Mouse (Mus musculus) skeletal muscle tissue, adult 2 months (tissue): ENCODE data around the gene Ier5.
A peak's percentile ranks its signal among the peaks of the same experiment; 100 is the strongest.

Source experiments
- DNase-seq: peaks from one replicate; pipeline ENCODE4 v3.0.0-alpha.2; 2012; ENCODE audit warnings: low read depth, low spot score

Gene Ier5

DNA sequence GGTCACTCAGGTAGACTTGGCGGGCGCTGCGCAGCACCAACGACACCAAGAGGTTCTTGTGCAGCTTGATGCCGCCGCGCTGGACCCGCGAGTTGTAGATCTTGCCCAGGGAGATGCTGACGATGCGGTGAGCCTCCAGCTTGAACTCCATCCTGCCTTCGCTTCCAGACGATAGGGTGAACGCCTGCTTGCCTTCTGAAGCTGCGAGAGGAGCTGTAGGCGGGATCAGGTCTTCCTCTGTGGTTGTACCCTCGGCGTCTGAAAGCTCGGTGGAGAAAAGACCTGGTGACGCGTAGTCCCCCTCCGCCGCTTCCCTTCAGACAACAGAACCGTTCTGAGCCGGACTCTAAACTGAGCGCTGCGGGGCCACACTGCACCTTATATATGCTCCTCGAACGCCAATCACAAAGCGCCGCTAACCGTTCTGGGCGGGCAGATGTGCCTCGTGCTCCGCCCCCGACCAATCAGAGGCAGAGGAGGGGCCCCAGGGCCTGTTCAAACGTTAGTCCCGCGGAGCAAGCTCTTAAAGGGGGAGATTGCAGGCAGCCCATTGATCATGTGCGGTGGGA is at the start of gene Ier5:
TSS of gene Ier5 (minus strand) at position 357 of the 569 bp plus-strand sequence.
- DNase-seq: peak; percentile 97

DNA sequence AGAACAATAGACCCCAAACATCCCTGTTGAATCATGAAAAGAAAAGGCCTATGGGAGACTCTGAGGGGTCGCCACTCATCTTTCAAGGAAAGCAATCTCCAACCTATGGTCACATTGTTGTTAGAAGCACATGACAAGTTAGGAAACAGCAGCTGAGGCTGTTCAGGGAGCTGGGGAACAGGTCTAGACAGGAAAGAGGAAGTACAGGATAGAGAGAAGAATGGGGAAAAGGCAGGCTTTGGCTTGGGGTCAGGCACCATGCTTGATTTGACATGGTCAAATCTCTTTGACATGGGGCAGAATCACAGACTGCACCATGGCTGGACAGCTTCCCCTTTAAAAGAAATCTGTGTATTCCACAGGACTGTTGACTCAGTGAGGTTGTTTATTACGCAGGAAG is 47.8 kb upstream of the Ier5 start:
- DNase-seq: no peak

DNA sequence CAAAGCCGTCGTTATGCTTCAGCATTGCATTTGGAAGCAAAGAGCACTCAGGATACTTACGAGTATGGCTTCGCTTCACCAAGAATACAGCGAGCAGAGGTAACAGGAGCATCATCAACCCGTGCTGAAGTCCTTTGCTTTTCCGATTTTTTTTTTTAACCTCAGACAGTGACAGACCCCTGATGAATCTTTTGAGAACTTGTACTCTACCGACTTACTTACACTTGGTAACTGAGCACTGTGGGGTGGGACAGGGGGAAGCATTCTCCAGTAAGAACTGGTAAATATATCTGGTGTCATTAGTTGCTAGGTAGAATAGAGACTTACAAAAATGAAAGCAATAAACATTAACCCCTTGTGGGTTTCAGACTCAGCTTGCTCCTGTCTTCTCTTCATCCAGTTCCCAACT is 47.1 kb upstream of the Ier5 start, which contains the start of gene Mr1:
TSS of gene Mr1 (minus strand) at position 243 of the 409 bp plus-strand sequence.
- peak; percentile 85 for DNase-seq

DNA sequence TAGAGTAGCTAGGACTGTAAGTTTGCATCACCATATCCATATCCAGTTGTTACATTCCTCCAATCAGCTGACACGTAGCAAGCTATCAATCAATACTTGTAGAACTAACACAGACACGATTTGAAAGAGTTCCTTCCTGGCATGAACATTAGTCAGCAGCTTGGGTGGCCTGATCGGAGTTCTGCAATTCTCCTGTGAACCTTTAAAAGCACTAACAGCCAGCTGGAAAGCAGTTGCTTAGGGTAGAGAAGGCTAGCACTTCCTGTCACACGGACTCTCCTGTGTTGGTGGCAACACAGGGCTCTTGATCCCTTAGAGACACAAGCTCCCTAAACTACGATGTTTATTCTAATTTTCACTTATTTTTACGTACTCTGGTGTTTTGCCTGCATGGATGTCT is 46.2 kb upstream of the Ier5 start:
- peak; percentile 30 for DNase-seq

DNA sequence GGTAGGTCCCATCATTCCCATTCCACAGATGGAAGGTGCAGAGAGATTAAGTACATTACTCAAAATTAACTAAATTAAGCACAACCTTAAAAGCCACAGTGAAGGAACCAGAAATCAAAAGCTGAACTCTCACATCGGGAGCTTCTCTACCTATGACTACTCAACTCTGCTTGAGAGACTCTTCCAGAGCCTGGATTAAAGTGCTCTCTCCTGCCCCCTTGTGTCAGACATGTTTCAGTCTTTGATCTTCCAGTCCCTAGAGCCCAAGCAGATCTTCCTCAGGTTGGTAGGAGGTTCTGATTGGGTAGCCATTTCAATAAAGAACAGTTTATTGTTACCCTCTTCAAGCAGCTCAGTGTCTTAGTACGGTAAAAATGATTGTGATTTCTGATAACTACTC is 40.6 kb upstream of the Ier5 start:
- DNase-seq: peak; percentile 63

DNA sequence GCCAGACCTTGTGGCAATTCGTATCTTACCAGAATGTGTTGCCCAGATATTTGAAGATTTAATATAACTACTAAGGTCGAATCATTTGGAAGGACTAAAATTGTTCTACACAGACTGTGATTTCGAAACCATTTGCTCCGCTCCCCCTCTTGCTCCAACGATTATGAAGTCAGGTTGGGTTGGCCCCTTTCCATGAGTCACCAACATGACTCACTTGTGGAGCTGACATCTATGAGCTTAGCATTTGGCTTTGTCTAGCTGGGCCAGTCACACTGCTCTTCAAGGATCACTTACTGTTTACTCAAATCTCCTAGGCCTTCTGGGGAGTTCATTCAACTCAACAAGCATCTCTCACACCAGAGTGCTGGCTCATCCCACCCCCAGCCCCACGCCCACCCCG is 39.4 kb upstream of the Ier5 start:
- peak; percentile 85 for DNase-seq

DNA sequence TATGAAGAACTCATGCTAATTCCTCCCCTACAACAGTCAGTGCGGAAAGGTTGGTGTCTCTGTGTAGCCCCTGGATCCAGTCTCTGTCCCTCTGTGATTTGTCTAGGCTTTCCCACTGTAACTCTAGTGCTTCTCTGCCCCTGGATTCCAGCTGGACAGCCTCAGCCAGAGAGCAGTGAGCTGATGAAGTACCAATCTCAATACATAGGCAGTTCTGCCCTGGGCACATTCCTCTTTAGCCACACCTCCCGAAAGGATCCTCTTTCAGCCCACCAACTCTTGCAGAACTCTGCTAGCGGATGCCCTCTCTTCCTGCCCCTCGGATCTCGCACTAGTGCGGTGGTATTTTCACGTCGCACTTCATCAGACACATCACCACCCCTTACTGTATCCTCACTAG is 35.4 kb upstream of the Ier5 start:
- DNase-seq: no peak

DNA sequence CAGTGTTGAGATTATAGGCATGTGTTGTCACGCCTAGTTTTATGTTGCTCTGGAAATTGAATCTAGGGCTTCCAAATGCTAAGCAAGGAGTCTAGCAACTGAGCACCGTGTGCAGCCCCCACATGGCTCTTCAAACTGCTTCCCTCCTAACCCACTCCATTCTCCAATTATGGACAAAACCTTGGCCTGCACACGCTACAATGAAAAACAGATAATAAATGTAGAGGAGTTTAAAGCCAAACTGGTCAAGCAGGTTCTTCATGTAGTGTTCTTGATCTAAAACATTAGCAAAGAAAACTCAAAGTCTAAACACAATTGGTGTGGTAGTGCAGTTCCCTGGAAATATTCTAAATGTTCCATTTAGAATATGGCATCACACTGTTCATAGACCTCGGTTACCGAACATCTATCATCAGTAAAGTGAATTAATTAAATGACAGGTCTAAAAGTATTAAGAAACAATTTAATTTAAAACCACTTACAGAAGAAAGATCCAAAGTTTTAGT is 28.0 kb upstream of the Ier5 start:
- no peak for DNase-seq

DNA sequence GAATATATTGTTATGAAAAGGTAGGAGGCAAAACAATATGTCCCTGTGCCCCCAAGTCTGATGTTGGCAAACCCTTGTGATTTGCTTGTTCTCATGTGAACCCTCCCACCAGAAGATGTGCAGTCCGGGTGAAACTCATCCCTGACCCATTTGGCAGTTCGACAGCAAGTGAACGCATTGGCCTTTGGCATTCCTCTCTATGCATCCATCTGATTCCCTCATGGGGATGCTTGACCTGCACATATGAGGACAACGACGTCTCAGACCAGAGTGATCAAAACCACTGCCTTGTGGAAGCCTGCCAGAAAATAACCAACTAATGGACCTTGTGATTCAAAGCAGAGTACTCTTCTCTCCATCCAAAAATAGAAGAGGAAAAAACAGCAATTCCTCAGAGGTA is 27.3 kb upstream of the Ier5 start:
- peak; percentile 74 for DNase-seq

DNA sequence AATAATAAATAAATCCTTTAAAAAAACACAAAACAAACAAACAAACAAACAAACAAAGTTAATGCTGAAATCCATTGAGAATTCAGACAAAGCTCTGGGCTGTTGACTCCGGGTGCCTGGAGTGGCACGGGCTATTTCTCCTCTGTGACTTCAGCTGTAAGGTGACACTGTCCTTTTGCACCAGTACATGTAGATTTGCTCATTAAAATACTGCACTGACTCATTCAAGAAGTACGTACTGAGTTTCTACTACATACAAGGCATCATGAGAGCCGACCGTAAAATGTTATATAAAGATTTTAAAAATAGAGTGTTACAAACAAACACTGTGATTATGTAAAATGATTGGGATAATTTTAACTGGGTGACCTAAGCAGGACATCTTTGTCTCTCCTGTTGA is 25.0 kb upstream of the Ier5 start:
- peak; percentile 88 for DNase-seq

DNA sequence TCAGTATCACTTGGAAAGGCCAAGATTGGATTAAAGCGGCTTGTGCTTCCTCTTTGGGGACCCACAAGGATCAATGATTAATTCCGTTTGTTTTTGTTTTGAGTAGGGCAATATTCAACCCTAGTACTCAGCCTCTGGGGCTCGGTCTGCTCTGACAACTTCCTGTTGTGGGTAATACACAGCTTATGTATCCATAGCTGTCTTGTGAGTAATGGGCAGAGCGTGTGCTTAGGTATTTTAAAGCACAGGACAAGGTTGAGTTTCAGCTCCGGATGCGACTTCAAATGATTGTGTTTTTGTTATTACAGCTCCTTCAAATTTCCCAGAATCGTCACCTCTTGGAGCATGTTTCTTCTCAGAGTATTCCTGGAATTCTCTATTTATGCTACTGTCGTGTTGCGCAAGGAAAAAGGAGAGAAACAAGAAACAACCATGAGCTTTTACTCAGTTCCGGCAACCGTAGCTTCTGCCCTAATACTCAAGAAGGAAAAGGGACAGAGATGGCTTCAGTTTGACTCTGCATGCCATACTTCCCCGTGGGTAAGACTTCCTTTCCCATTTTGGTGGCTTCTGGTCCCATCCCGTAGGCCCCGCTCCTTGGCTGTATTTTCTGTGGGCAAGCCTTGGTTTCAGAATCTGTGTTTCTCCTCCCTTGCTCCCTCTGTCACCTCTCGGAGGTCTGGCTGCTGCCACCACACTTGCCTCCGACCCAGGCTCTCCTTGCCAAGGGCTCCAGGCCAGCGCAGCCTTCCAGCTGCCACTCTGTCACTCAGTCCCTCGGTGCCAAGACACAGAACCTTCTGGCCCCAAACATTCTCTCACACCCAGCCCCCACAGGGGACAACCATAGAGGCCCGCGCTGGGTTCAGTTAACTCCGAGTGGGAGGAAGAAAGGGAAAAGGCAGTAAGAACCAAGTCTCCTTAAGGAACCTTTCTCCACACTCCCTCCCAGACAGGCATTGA is 22.8 kb upstream of the Ier5 start:
- peak; percentile 94 for DNase-seq

DNA sequence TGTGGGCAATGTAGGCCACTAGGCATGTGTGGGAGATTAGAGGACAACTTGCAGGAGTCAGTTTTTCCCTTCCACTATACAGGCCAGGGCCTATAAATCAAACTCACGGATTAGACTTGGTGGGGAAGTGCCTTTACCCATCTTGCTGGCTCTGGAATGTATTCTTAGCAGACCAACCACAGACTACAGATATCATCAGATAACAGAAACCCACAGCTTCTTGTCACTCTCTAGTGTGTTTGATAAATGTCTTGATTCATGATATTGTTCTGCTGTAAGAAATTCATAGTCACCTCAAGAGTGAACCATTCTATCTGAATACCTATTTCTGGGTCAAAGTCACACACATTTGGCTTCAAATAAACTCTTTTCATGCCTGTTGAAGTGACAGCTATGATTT is 20.3 kb upstream of the Ier5 start:
- no peak for DNase-seq

DNA sequence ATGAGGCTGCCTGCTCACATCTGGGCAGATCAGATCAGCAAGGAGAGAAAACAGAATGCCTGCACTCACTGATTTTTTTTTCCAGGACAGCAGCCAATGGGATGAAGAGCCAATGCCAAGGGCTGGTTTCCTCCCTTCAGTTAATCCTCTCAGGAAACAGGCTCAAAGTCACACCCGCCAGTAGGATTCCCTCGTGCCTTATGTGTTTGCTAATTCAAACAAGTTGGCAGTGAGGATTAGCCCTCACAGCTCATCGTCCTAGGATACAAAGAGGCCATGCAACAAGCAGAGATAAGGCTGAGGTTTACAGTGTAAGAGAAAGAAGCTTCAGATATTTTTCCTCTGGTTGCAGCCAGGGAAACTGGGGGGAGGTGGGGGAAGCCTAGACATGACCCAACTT is 14.5 kb upstream of the Ier5 start:
- DNase-seq: no peak

DNA sequence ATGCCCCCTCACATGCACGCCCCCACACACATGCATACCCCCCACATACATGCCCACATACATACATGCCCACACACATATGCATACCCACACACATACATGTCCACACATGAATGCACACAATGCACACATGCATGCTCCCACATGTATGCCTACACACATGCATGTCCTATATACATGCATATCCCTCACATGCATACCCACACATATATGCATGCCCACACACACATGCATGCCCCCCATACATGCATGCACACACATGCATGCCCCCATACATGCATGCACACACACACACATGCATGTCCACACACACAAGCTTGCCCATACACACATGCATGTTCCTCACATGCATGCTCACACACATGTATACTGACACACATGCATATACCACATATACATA is 13.4 kb upstream of the Ier5 start:
- no peak for DNase-seq

DNA sequence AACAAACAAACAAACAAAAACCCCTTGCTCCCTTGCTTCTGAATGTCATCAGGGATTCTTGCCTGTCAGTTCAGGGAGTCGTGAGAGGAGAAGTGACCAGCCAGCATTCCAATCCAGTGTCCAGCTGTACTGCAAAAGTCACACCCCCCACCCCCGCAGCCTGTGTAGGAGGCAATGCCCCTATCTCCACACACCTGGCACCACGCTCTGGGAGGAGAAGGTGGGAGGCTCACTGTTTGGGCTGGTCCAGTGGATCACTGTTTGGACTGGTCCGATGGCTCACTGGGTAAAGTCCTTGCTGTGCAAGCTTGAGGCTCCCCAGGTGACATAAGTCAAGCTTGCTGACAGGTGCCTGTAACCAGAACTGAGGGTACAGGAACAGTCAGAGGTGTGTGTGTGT is 12.7 kb upstream of the Ier5 start:
- no peak for DNase-seq

DNA sequence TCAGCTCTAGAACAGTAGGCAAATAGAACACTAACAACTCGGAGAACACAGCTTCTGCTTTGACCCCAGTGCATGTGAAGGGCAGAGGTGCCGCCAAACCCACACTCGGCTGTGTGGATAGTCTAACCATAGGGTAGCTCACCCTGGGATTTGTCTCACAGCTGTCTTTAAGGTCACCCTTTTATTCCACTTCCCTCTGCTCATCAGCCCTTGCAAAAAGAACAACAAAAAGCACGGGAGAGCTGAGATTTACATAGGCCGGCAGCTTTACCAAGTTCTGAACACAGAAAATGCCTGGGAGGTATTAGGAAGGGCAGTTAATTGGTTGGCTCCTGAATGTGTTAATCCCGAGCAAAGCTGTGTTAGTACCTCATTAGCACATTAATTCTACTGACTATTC is 12.1 kb upstream of the Ier5 start:
- no peak for DNase-seq

DNA sequence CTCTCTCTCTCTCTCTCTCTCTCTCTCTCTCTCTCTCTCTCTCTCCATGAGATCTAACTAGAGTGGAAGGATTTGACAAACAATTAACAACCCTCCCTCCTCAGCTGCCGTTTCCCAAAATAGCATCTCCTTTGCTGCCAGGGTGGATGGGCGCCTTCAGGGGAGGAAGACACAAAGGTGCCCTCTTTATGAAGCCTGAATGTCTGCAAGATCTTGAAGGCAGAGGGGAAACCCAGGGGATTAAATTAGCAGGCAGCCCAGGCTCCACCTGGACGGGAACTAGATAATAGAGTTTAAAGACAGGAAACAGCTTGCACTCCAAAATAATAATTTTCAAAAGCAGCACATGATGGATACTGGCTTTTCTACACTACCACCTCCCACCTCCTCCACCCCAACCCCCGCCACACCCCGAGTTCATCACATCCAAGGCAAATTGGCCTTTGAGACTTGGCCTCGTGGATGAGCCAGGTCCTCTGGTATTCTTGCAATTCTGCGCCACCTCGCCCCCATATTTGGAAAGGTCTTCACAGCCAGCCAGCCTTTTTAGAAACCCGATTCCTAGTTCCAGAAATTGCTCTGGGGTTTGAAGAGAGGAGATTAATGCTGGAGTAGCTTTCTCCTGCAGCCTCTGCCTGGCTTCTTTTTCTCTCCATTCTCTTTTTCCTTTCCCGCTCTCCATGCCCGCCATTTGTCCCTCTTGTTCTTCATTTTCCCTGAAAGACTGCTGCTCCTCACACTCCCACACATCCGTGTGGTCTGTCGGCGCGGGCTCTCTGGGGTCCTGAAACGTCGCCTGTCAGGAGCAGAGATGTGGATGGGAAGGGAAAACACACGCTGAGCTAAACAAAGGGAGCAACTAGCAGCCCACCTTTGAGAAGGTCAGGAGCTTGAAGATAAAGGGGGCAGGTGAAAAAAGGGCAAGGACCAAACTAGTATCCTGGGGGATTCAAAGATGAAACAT is 10.2 kb upstream of the Ier5 start:
- DNase-seq: peak; percentile 58

DNA sequence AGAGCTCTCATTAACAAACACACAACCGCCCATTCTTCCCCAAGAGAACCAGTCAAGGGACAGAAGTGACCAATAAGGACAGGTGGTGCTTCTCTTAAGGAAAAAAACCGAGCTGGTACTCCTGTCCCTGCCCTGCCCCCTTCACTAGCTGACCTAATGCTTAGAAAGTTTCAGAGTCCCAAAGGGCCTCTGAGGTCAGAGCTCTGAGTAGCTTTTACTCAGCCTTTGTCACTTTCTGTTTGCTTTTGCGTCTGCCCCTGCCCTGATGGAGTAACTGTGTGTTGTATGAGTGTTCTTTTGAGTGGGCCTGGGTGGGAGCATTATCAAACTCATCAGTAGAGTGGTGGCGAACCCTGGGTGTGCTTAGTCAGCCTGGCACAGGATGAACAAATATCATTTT is 9.0 kb upstream of the Ier5 start:
- DNase-seq: peak; percentile 45

DNA sequence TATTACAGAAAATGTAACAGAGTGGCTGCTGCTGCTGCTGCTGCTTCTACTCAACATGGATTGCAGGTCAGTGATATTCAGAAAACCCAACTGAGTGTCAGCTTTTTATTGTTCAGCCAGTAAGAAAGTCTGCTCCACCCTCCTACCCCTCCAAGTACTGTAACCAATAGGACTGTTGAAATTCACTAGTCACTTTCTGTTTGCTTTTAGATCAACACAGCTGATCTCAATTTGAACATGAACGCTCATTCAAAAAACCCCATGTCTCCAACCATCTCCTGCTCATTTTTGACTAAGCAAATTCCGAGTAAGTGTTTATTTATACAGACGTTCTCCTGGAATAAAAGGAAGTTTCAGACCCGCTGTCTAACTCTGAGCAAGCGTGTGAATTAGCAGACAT is 8.4 kb upstream of the Ier5 start:
- no peak for DNase-seq

DNA sequence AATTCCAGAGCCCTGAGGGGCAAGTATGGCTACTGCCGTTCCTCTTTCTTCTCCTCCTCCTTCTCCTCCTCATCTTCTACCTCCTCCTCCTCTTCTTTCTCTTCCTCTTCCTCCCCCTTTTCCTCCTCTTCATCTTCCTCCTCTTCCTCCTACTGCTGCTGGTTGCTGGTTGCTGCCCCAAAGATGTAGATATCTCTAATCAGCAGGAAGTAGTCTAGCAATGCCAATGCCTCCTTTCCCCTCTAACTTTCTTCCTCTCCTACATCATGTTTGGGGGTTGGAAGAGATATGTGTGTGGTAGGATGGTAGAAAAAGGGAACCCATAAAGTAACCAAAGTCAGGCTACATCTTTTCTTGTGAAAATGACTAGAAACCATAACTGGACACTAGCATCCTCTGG is 6.9 kb upstream of the Ier5 start:
- no peak for DNase-seq

DNA sequence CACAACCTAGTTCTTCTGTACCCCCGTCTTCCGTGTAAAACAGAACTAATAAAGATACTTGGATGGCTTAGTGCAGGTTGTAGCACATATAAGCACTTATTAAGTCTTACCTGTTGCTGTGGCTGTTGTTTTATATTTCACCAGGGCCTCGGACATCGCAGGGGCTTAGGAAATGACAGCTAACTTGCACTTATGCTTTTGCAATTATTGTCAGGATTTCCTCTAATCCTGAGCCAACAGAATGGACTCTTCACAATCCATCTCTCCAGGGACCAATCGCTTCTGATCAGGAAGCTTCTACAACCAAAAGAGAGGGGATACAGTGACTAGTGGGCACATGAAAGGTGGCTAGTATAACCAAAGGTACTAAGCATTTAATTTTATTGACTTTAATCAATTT is 4.6 kb upstream of the Ier5 start:
- no peak for DNase-seq

DNA sequence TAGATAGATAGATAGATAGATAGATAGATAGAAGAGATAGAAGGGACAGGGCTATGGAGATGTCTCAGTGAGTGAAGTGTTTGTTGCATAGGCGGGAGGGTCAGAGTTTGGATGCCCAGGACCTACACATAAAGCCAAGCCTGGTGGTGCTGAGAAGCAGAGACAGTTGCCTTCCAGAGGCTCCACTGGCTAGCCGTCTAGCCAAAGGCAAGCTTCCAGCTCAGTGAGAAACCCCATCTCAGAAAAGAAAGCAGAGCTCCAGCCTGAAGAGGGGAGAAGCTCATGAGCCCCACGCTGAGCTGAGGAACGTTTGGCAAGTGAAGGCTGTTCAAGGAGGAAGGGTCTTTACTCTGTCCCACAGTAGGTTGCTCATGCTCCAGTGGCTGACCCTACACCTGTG is 3.2 kb upstream of the Ier5 start:
- no peak for DNase-seq
